8 mouse cellular contexts compared by ENCODE assay signal in genomic region chr9:99479181-99479711, GRCm38 (mm10). TPM values are rescaled to one million over a fixed set of nuclear protein-coding genes. Genes with fewer than 3 reads are reported as not detected.
DNase-seq lines count a peak whose midpoint lies in the region; ATAC-seq and TF ChIP-seq lines count a peak whose summit lies in the region.

No protein-coding gene starts in this region.

- no peak for TF ChIP-seq CTCF in thymus, adult 2 months (IDR thresholded peaks at IDR 0.05; ENCODE audit: borderline replicate concordance, control insufficient read depth, extremely low read depth, insufficient read depth, low read length, poor library complexity)

- H3K27ac ChIP-seq in thymus, adult 2 months (ENCODE audit: control insufficient read depth, insufficient read depth, low read length) = no peak overlapping the region

- no peak for TF ChIP-seq POLR2A in thymus, adult 2 months (IDR thresholded peaks at IDR 0.05; ENCODE audit: control insufficient read depth, extremely low read depth, insufficient read depth, low read length, poor library complexity)

- 78% methylated on average over 9 of the region's 9 CpGs for WGBS in thymus, adult 2 months

- no peak for DNase-seq in frontal cortex, postnatal 25 days (ENCODE audit: low spot score in 2 of 2)
- DNase-seq in thymus, adult 2 months = peak; percentile 13
- no peak for DNase-seq in thymus, adult 18-20 months
- peak; percentile 18 to 36 for DNase-seq in left cerebral cortex, adult 8-10 months (ENCODE audit: low spot score in 2 of 2)
- peak; percentile 5 to 19 for DNase-seq in thymus, postnatal 36 days
- no peak for DNase-seq in adrenal gland, postnatal 36 days
- DNase-seq in urinary bladder, postnatal 4 days (ENCODE audit: low spot score in 2 of 2) = no peak

- H3K4me3 ChIP-seq in thymus, adult 2 months (ENCODE audit: control insufficient read depth, insufficient read depth, low read length) = no peak overlapping the region

- ATAC-seq in frontal cortex, adult (ENCODE audit: low TSS enrichment) = peak; percentile 80

- H3K27me3 ChIP-seq in thymus, adult 2 months (ENCODE audit: control insufficient read depth, insufficient read depth, low read length) = no peaks in the 10 kb centered on the region

- 0 out of 2 replicates have a peak, but pooled peaks cover 2% of the 10 kb centered on the region for H3K4me1 ChIP-seq in thymus, adult 2 months (replicated peaks; ENCODE audit: control insufficient read depth, insufficient read depth, low read length)

- no peaks in the 10 kb centered on the region for H3K36me3 ChIP-seq in thymus, adult 2 months (ENCODE audit: control insufficient read depth, insufficient read depth, low read length)

RNA-seq across cellular contexts. Expression of gene Nme9, which starts 28.0 kb away (rescaled TPM):
- polyA plus RNA-seq in thymus, adult 2 months (2012; rRNA removed) = 0.43 TPM in 1 of 2 replicates, not detected in the other
- total RNA-seq in left cerebral cortex, adult 8-10 months (2022) = under 1 TPM in 3 of 4 experiments, not detected in 1; 0.37 to 0.72 (median 0.44) TPM
- total RNA-seq in adrenal gland, postnatal 36 days (2021) = not detected

RNA-seq across cellular contexts. Expression of gene Mras, which starts 42.1 kb away (rescaled TPM):
- 7.4 and 14.9 TPM in 2 replicates for polyA plus RNA-seq in thymus, adult 2 months (2012; rRNA removed)
- 100 to 1,000 TPM; 140 to 166 (median 153) TPM for total RNA-seq in left cerebral cortex, adult 8-10 months (2022)
- total RNA-seq in adrenal gland, postnatal 36 days (2021) = 10 to 100 TPM; 43.5 to 66.9 TPM

Comparison
In these comparisons a context has a peak if more than half of its experiments do, and no peak if none do; other contexts are left out.
1. DNase-seq: peak in thymus, adult 2 months (single experiment), left cerebral cortex, adult 8-10 months (2 of 2) and thymus, postnatal 36 days (2 of 2); none in frontal cortex, postnatal 25 days (0 of 2), thymus, adult 18-20 months (0 of 2), adrenal gland, postnatal 36 days (0 of 2) and urinary bladder, postnatal 4 days (0 of 2).